Mouse (Mus musculus) hindlimb bud, embryonic 11.5 days (tissue): ENCODE measurements around the gene Tssk6.
A peak's percentile ranks its signal among the peaks of the same experiment; 100 is the strongest.
"Not testable (repeated sequence)": the region's sequence is repeated elsewhere in the genome, so short reads cannot be mapped to it uniquely, and the experiment has no call there.

Experiments
- DNase-seq: peaks from one replicate; pipeline ENCODE4 v3.0.0-alpha.2; 2012; ENCODE audit warnings: low read depth, low spot score; ENCODE audit errors: extremely low spot score

Tssk6 gene

DNA sequence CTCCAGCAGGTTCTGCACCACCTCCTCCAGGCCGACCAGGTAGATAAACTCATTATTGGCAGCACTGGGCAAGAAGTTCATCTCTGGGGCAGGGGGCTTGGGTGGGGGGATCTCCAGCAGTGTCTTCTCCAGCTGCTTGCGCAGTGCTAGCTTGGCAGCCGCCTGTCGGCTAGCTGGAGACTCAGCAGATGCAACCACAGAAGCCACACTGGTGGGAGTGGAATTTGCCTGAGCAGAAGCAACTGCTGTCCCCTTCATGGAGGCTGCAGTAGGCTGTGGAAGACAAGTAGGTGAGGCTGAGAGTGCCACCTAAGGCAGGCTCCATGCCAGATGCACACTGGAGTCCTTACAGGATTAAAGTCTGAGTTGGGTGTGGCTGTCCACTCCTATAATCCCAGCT lies 12.5 kb downstream of the Tssk6 start:
- no peak for DNase-seq

DNA sequence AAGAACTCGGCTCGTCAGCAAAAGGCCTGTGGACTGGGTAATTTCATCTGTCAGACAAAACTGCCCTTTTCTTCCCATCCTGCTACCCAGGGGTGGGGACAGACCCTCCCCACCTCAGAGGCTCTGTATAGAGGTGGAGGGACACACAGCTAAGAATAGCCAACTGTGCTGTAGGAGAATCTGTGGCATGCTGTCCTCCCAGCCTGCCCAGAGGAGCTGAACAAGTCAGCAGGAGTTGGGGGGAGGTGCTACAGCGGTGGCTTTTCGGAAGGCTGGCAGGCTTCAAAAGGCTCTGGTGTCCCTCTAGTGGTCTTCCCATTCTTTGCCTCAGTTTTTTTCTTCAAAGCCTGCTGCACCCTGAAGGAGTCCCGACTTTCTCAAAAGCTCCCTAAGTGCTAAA lies 13.8 kb downstream of the Tssk6 start:
- no peak for DNase-seq

DNA sequence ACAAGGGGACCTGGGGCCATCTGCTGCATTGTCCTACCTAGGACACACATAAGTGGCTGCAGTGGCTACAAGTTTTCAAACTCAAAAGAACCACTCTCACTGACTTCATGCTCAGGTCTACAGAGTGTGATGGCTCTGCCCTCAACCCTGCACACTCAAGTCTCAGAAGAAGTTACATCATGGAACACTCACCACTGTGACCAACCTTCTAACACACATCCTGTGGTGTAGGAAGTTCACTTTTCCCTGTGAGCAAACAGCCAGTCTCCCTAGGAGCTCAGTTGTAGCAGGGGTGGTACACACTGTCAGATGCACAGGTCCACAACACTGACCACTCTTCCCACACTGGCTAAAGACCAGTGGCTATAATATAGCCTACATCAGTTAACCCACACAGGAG lies 16.5 kb downstream of the Tssk6 start:
- no peak for DNase-seq

DNA sequence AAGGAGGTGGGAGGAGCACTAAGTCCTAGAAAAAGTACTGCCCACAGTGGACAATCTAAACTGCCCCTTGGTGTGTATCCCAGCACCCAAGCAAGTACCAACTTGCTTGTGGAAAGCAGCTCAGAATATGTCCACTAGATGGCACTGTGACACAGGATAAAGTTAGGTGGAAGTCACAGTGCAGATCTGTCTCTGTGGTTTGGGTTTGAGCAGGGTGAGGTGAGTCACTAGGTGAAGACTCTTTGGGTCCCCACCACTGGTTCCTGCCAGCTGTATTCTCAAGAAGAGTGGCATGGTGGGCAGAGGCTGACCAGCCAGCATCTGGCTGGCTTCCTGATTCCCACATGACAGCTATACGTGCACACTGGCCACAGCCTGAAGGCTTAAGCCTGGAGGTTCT lies 17.0 kb downstream of the Tssk6 start:
- peak; percentile 89 for DNase-seq

DNA sequence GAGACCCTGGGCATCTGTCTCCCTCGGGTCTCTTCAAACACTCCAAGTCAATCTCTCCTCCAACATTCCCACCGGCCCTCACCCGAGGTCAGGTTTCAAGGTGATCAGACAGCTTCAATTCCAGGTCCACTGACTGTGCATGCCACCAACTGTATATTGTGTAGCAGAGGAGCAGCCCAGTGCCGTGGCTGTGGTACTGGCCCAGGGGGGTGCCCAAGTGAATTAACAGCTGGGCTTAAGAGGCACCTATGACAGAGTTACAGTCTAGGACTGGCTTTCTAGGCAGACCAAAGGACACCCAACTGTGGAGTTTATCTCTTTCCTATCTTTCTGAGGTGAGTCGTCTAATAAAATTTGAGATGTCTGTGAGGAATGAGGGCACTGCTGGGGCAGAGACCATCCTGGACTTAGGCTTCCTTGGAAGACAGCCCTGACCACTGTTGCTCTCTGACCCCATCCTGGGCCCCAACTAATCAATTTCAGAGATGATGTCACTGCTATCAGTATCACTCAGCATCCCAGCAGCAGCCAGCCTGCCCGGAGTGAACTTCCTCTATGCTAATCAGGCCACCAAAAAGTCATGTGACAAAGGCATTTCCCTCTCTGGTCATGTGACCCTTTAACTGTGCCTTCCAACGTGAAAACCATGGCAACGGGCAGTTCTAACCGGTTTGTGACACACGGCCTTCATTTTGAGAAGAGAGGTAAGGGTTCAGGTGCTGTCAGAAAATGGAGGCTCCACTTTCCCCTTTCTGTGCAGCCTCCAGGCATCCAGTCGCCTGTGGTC lies 18.1 kb downstream of the Tssk6 start:
- DNase-seq = no peak

DNA sequence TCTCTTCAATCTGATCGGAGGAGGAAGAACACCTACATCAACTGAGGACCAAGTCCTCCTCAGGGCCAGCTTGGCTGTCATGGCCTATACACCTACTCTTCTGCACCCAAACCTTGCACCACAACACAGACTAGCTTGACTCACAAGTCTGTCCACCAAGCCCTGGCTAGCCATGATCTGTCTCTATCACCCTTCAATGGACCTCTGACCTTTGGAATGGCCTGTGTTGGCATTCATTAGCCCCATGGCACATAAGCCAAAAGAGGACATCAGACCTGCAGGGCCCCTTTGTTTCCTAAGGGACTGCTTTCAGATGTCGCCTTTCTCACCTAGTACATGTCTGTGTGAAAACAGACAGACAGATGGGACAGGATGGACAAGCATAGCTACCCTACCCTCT lies 19.2 kb downstream of the Tssk6 start:
- DNase-seq = no peak

DNA sequence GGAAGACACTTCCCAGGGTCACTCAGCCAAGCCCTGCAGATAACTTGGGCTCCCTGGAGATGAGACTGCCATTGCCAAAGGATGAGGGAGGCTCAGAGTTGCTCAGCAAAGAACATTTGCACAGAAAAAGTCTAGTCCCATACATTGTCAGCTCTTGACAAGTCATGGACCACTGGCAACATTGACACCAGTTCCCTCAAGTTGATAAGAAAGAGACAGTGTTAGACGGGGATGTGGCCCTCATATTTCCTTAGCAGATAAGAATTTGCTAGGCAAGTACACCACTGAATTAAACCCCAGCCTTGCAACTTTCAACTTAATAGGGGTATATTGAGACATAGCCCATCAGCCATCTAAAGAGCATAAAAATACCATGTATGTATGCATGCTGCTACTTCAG lies 22.0 kb downstream of the Tssk6 start:
- DNase-seq = no peak

DNA sequence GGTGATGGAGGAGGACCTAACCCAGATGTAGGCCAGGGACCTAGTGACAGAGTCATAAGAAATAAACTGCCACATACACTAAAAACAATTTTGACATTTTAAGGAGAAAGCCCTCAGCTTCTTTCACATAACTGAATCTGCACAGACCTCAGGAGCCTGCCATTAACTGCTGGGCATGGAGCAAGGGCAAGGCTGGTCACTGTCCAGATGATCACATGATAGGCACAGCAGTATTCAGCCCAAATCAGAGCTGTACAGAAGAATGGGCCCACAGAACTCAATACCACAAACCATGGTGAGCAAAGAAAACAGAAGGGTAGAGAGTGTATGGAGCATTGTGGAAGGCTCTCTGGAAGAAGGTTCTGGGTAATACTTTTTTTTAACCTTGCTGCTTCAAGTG lies 24.9 kb downstream of the Tssk6 start:
- DNase-seq = no peak

DNA sequence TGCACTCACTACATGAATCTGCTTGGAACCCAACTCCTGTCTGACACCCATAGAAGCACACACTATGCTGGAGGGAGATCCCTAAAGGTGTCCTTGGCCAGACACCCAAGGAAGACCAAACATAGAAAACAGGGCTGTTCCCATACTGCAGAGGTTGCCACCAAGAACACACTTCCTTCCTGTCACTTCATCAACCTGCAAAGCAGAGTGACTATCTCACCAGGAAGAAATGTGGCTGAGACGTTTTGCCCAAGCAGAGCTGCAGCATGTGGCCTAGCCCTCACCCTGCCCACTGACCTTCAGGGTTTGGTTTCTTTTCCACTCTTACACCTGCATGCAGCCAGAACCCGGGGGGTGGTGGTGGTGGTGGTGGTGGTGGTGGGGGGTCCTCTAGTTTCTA lies 31.8 kb downstream of the Tssk6 start:
- DNase-seq = no peak

DNA sequence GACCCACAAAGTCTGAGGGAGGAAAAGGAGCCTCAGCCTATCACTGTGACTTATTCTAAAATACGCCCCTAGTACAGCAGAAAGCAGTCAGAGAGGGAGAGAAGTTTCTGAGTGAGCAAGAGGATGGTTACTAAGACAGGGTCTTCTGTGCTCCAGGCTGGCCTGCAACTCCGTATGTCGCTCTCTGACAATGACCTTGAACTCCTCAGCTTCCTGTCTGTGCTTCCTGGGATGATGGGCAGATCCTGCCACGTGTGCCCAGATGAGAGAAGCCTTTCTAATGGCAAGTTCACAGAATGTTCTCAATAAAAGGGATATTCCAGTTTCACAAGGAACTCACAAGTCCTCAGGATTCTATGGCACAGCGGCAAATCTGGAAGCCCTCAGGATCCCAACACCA lies 32.6 kb downstream of the Tssk6 start:
- DNase-seq = no peak

DNA sequence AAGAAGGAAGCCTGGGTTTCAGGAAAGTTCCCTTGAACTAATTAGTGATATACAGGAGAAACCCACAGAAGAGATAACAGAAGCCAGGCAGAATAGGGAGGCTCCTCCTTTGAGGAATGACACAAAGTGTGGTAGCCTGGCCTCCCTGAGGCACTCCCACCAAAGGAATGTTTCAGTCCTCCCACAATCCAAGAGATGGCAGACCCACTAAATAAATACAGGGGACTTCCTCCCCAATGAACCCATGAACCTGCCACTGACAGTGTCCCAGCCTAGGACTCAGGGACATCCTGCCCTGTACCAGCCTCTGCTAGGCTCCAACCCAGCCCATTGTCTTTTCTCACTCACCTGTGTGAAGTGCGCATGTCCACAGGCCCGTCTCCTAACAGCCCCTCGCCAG lies 33.4 kb downstream of the Tssk6 start:
- no peak for DNase-seq

DNA sequence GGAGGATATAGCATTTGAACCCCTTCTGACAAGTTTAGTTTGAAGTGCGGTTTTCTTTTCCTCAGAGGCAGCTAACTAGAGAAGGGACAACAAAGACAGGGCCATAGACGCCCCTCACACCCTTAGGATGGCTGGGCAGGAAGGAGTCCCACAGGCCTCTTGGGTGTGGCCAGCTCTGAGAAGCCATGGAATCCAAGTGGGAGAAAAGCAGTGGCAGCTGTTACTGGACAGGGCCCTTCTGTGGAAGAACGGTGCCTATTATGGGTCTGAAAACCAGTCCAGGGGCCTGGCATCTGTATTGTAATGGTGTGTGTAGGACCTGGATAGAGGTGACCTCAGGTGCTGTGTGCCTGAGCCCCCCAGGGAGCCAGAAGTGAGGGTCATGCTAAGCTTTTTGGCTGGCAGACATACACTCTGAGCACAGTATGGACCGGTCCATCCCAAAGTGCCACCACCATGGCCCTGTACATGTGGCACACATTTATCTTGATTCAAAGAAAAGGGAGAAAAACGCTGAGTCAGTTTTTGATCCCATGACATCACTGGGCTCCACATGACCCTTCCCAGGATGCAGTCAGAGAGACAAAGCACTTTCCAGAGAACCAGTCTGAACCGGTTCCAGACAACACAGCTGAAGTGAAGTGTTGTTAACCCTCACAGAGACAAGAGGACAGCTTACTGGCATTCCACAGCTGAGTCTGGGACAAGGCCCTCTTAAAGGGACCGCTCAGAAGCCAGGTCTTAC lies 34.2 kb downstream of the Tssk6 start:
- DNase-seq = no peak

DNA sequence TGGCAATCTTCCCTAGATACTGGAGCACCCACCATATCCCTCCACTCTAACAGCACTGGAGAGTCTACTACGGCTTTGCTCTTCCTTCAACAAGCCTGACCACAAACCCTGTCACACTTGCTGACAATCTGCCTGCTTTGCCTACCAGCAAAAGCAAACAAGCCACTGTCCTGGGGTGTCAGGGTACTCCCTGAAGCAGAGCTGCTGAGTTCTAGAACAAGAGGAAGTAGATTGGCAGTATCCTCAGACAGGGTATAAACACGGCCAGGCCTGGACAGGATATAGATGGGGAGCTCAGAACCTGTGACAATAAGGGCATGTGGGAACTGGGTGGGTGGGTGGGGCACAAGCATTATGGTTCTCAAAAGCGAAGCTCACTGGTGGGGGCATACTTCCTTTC lies 35.5 kb downstream of the Tssk6 start:
- no peak for DNase-seq

DNA sequence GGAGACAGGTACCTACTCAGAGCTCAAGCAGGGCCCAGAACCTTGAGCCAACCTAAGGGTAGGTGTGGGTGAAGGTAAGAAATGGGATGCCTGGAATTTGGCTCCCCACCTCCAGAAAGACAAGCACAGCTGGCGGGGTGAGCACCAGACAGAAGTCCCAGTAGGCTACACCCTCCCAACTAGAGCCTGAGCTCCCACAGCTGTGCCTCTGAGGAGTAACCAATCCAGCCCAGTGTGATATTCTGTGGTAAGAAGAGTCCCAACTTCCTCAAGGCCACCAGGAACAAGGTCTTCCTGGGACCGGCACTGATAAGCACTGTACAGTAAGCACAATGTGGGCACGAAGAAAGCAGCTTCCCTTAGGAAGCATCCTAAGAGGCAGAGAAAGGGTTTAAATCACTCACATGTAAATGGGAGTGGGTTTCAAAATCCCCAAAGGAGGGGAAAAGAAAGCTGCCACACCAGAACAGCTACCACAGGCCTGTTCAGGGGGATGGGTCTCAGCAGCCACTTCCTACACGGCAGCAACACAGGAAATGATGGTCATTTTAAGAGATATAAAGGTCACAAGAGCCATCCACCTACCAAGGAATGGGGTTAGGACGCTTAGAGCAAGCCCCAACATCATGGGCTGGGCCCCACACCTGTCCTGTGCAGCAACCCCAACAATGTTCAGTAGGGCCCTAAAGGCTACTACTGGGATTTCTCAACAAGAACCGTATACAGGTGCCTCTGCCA lies 36.4 kb downstream of the Tssk6 start:
- DNase-seq = no peak

DNA sequence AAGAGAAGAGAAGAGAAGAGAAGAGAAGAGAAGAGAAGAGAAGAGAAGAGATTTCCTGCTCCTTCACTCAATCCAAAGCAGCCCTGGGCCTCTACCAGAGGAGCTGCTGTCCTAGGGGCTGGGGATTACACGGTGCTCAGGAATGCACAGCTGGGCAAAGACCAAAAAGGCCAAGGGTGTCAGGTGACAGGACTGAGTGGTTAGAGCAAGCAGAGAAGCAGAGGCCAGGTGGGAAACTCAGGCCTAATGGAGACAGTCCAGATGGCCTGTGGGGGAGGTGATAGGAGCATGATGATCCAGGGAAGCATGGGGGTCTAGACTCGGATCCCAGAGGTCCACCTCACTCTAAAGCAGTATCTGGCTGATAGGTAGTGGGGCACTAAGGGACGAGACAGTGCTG lies 37.6 kb downstream of the Tssk6 start:
- DNase-seq = peak; percentile 50

DNA sequence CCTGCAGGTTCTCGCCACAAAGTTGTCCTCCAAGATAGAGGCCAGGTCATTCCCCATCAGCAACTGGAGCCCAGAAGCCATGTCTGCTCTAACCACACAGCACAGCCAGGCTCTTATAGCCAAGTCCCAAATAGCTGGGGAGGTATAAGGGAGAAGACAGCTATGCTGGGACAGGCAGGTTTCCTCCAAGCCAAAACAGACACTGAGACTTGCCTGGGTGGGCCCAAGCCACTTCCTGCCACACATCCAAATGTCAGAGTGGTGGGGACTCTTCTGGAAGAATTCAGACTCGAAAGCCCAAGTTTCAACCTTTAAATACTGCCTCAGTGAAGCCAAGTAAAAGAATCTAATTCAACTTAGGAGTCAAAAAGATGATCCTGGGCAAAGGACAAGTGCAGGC lies 38.4 kb downstream of the Tssk6 start:
- no peak for DNase-seq

DNA sequence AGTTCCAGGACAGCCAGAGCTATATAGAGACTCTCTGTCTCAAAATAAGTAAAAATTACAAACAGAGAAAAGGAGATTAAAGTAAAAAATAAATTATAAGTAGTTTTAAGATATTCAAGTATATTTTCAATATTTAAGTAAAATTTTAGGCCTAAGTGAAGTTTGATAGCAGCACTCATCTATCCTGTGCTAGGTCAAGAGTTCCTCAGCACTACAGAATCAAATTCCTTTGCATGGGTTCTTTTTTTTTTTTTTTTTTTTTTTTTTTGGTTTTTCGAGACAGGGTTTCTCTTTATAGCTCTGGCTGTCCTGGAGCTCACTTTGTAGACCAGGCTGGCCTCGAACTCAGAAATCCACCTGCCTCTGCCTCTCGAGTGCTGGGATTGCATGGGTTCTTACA lies 40.5 kb downstream of the Tssk6 start:
- DNase-seq = not testable (repeated sequence)

DNA sequence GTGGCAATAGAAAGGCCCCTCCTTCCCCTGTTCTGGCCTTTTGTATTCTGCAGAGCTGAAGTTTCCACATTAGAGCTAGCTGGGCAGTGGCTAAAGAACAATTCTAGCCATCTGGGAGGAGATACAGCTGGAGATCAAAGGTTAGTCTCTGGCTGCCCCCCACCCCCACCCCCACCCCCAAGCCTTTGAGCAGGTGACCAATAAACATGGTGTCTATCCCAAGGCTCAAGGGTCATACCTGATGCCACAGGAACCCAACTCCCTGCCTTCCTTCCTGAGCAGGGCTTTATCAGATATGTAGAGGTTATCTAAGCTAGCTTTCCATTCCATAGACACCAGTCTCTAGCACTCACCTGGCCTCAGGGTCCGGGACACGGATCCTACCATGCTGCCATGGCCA lies 48.3 kb downstream of the Tssk6 start:
- DNase-seq = no peak
